ENCODE assay signal across 24 mouse cellular contexts in genomic region chr11:70628431-70628830, GRCm38 (mm10). TPM values are rescaled to one million over a fixed set of nuclear protein-coding genes. Genes with fewer than 3 reads are reported as not detected.
"Had no signal": no experiment of that assay in that cellular context is flagged by ENCODE, and none has a peak within 500 bp of the region (broad histone marks: within the 10 kb centered on the region; RNA-seq: fewer than 3 reads in every experiment).

No protein-coding gene starts in this region.

- H3K4me2 ChIP-seq: liver, embryonic 11.5 days; liver, embryonic 13.5 days; liver, embryonic 15.5 days; lung, embryonic 15.5 days; midbrain, embryonic 11.5 days; midbrain, embryonic 13.5 days; midbrain, embryonic 15.5 days; neural tube, embryonic 12.5 days had no signal

- H3K9ac ChIP-seq: liver, embryonic 13.5 days; liver, embryonic 15.5 days; liver, postnatal 0 days; lung, embryonic 15.5 days; midbrain, embryonic 13.5 days; midbrain, embryonic 15.5 days; neural tube, embryonic 12.5 days had no signal

- DNase-seq: liver, embryonic 13.5 days; liver, postnatal 0 days; right cerebral cortex, postnatal 14 days; thymus, adult 18-20 months; thymus, postnatal 14 days; thymus, postnatal 36 days had no signal

- H3K9me3 ChIP-seq: liver, embryonic 13.5 days; liver, embryonic 15.5 days; lung, embryonic 15.5 days; megakaryocyte, embryonic 14.5 days; midbrain, embryonic 13.5 days; midbrain, embryonic 15.5 days; neural tube, embryonic 12.5 days had no signal

- H3K27ac ChIP-seq: liver, embryonic 13.5 days; liver, embryonic 15.5 days; lung, embryonic 15.5 days; macrophage; midbrain, embryonic 13.5 days; midbrain, embryonic 15.5 days; neural tube, embryonic 12.5 days had no signal

- H3K4me3 ChIP-seq: liver, embryonic 13.5 days; liver, embryonic 15.5 days; lung, embryonic 15.5 days; megakaryocyte, embryonic 14.5 days; midbrain, embryonic 13.5 days; midbrain, embryonic 15.5 days; neural tube, embryonic 12.5 days had no signal

- H3K27me3 ChIP-seq: liver, embryonic 13.5 days; liver, embryonic 15.5 days; lung, embryonic 15.5 days; megakaryocyte, embryonic 14.5 days; midbrain, embryonic 13.5 days; midbrain, embryonic 15.5 days; neural tube, embryonic 12.5 days had no signal

- H3K4me1 ChIP-seq: lung, embryonic 15.5 days; midbrain, embryonic 13.5 days; midbrain, embryonic 15.5 days; neural tube, embryonic 12.5 days had no signal

- ATAC-seq: liver, postnatal 0 days; midbrain, embryonic 13.5 days; midbrain, embryonic 15.5 days had no signal

- H3K36me3 ChIP-seq: liver, embryonic 13.5 days; liver, embryonic 15.5 days; lung, embryonic 15.5 days; midbrain, embryonic 13.5 days; midbrain, embryonic 15.5 days; neural tube, embryonic 12.5 days had no signal

RNA-seq across cellular contexts. Expression of gene Chrne, which starts 9.4 kb away (rescaled TPM):
- total RNA-seq: midbrain, postnatal 0 days had no signal
- polyA plus RNA-seq: liver, embryonic 11.5 days; liver, embryonic 13.5 days; liver, embryonic 15.5 days; lung, embryonic 15.5 days; macrophage; midbrain, embryonic 11.5 days; midbrain, embryonic 13.5 days; midbrain, embryonic 15.5 days; neural tube, embryonic 12.5 days; neural tube, embryonic 14.5 days; stomach, embryonic 14.5 days had no signal

RNA-seq across cellular contexts. Expression of gene Gp1ba, which starts 10.5 kb away (rescaled TPM):
- total RNA-seq: midbrain, postnatal 0 days had no signal

RNA-seq across cellular contexts. Expression of gene 4930544D05Rik, which starts 12.8 kb away (rescaled TPM):
- total RNA-seq: megakaryocyte progenitor cell, adult 5-6 weeks; midbrain, postnatal 0 days; monocyte, adult 5-6 weeks; neutrophil, adult 5-6 weeks had no signal
- polyA plus RNA-seq: liver, embryonic 11.5 days; liver, embryonic 13.5 days; liver, embryonic 15.5 days; liver, postnatal 0 days; lung, embryonic 15.5 days; macrophage; midbrain, embryonic 11.5 days; midbrain, embryonic 13.5 days; midbrain, embryonic 15.5 days; midbrain, postnatal 0 days; neural tube, embryonic 12.5 days; neural tube, embryonic 14.5 days; spleen, adult 2 months; stomach, embryonic 14.5 days; stomach, embryonic 16.5 days; thymus, postnatal 0 days had no signal
